Mouse (Mus musculus) neural tube, embryonic 13.5 days (tissue): ENCODE results near the gene Tnik. TPM values are rescaled to one million over a fixed set of nuclear protein-coding genes. Genes with fewer than 3 reads are reported as not detected.

Experiments
- ATAC-seq: fragments of 200-750 bp; cut with Nextera tagmentation; 2 replicates; pipeline ENCODE4 v1.8.0; 2017; ENCODE audit warnings: low read depth, mild to moderate bottlenecking, moderate TSS enrichment, moderate library complexity
- H3K27ac ChIP-seq: fragments of 300-500 bp; sonication (generic); replicated peaks from 2 replicates; pipeline ENCODE4 v1.5.1; 2015; ENCODE audit warnings: moderate library complexity, mild to moderate bottlenecking, inconsistent platforms
- H3K27me3 ChIP-seq: fragments of 300-500 bp; sonication (generic); 2 replicates; pipeline ENCODE4 v1.6.1; 2015; ENCODE audit warnings: mild to moderate bottlenecking, inconsistent platforms
- H3K36me3 ChIP-seq: fragments of 300-500 bp; sonication (generic); 2 replicates; pipeline ENCODE4 v1.6.1; 2015; ENCODE audit warnings: mild to moderate bottlenecking, inconsistent platforms
- H3K4me1 ChIP-seq: fragments of 300-500 bp; sonication (generic); replicated peaks from 2 replicates; pipeline ENCODE4 v1.6.1; 2015; ENCODE audit warnings: inconsistent platforms
- H3K4me2 ChIP-seq: fragments of 300-500 bp; sonication (generic); 2 replicates; pipeline ENCODE4 v1.6.1; 2015; ENCODE audit warnings: inconsistent platforms, mild to moderate bottlenecking, moderate library complexity
- H3K4me3 ChIP-seq: fragments of 300-500 bp; sonication (generic); 2 replicates; pipeline ENCODE4 v1.5.1; 2015; ENCODE audit warnings: mild to moderate bottlenecking, inconsistent platforms
- H3K9ac ChIP-seq: fragments of 300-500 bp; sonication (generic); 2 replicates; pipeline ENCODE4 v1.6.1; 2015; ENCODE audit warnings: moderate library complexity, mild to moderate bottlenecking, inconsistent platforms
- H3K9me3 ChIP-seq: fragments of 300-500 bp; sonication (generic); 2 replicates; pipeline ENCODE4 v1.6.1; 2016; ENCODE audit warnings: inconsistent platforms
- WGBS: fragments of 180-500 bp; shearing (Covaris S2); methylation state at CpG from one replicate; pipeline ENCODE4 v1.1.7; 2015; 5-methylcytosine and 5-hydroxymethylcytosine counted together
- polyA plus RNA-seq: library from polyadenylated mRNA; unstranded; fragments of >200 nt; fragmentation: Nextera tagmentation; extraction: Ambion mirVana; gene quantifications from 2 replicates; pipeline ENCODE4 v1.2.1, GENCODE M21; 2015

Tnik gene
- polyA plus RNA-seq, 1 experiment from 2014 or later, result 61.2 TPM

DNA sequence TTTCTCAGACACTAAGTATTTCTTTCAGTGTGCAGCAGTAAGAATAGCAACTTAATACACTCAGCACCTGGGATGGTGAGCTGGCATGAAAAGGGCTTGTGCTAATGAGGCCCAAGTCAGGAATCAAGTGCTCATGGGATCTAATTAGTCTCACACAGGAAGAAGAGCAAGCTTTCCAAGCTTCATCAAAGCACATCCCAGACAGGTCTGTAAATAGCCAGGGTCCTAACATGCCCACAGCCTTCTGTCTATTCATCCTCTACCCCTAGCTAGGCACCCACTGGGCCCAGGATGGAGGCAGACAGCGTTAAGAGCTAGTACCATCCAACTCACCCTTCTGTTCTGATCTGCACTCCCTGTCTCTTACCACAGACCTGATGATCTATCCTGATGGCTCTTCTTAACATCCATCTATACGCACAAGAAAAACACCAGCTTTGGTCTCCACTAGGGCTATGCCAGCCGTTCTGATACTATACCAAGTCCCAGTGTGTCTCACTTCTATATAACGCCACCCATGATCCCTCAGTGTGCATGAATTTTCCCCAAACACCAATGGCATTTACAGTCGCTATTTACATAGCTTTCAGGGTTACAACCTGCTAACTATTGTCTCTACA is 354.1 kb downstream of the Tnik start:
- 88% methylated on average over 5 of the region's 5 CpGs for WGBS
- H3K27ac ChIP-seq, result no peak overlapping the region
- no peak overlapping the region for H3K4me2 ChIP-seq
- no peak overlapping the region for H3K4me3 ChIP-seq
- ATAC-seq, result no peak
- H3K27me3 ChIP-seq, result no peaks in the 10 kb centered on the region
- peaks cover 47% of the 10 kb centered on the region for H3K36me3 ChIP-seq
- no peak overlapping the region for H3K9ac ChIP-seq
- H3K4me1 ChIP-seq, result no peaks in the 10 kb centered on the region
- no peaks in the 10 kb centered on the region for H3K9me3 ChIP-seq

- H3K36me3 ChIP-seq, result peaks cover 68% of the 10 kb centered on the region
Measured at GRCm38 (mm10) chr3:28621792-28622191, 358.8 kb downstream of the Tnik start.

DNA sequence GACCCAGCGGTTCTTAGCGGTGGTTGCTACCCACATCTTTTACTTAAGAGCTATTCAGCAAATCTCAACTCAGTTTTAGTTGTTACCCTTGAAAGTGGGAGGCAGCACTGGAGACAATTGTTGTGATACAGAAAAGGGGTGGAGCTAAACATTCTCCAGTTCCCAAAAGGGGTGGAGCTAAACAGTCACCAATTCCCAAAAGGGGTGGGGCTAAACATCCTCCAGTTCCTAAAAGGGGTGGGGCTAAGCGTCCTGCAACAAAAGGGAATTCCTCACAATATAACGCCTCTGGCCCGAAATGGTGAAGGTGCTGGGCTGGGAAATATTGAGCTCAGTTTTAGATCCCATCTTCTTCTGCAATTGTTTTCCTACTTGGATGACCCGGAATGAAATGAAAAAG is 363.8 kb downstream of the Tnik start:
- no peak overlapping the region for H3K4me2 ChIP-seq
- H3K9me3 ChIP-seq, result no peaks in the 10 kb centered on the region
- no peaks in the 10 kb centered on the region for H3K4me1 ChIP-seq
- ATAC-seq, result no peak
- H3K36me3 ChIP-seq, result peaks cover 73% of the 10 kb centered on the region
- H3K4me3 ChIP-seq, result no peak overlapping the region
- H3K27me3 ChIP-seq, result no peaks in the 10 kb centered on the region
- 91% methylated on average over 6 of the region's 6 CpGs for WGBS
- no peak overlapping the region for H3K9ac ChIP-seq
- H3K27ac ChIP-seq, result no peak overlapping the region

More at GRCm38 (mm10) chr3:28621792-28622191, 358.8 kb downstream of the Tnik start:
- Histone ChIP-seq H3K9ac (no peak overlapping the region), H3K27me3 (no peaks in the 10 kb centered on the region), H3K4me3 (no peak overlapping the region), H3K27ac (no peak overlapping the region), H3K4me2 (no peak overlapping the region), H3K4me1 (no peaks in the 10 kb centered on the region), H3K9me3 (no peaks in the 10 kb centered on the region)
- no peak for ATAC-seq
- 85% methylated on average over 2 of the region's 2 CpGs for WGBS

GRCm38 (mm10) chr3:28636778-28637177 is 373.8 kb downstream of the Tnik start:
- H3K4me2 ChIP-seq, result no peak overlapping the region
- no peak overlapping the region for H3K9ac ChIP-seq
- no peaks in the 10 kb centered on the region for H3K27me3 ChIP-seq
- H3K36me3 ChIP-seq, result peaks cover 36% of the 10 kb centered on the region
- H3K4me1 ChIP-seq, result peaks cover 6% of the 10 kb centered on the region; the same call in 1 of the 2 replicates
- H3K9me3 ChIP-seq, result no peaks in the 10 kb centered on the region
- no peak overlapping the region for H3K27ac ChIP-seq
- no peak overlapping the region for H3K4me3 ChIP-seq
- no peak for ATAC-seq
- WGBS, result 91% methylated on average over 4 of the region's 4 CpGs

- no peaks in the 10 kb centered on the region for H3K27me3 ChIP-seq
Measured at GRCm38 (mm10) chr3:28638957-28639356, 375.9 kb downstream of the Tnik start.

GRCm38 (mm10) chr3:28643252-28643947 is 380.4 kb downstream of the Tnik start:
- no peak overlapping the region for H3K27ac ChIP-seq
- no peak overlapping the region for H3K4me2 ChIP-seq
- no peak overlapping the region for H3K9ac ChIP-seq
- no peak overlapping the region for H3K4me3 ChIP-seq
- H3K9me3 ChIP-seq, result no peaks in the 10 kb centered on the region
- ATAC-seq, result no peak; the same call in 1 of the 2 replicates
- H3K27me3 ChIP-seq, result no peaks in the 10 kb centered on the region
- H3K4me1 ChIP-seq, result peaks cover 6% of the 10 kb centered on the region; the same call in 1 of the 2 replicates
- WGBS, result 74% methylated on average over 9 of the region's 9 CpGs
- peaks cover 49% of the 10 kb centered on the region for H3K36me3 ChIP-seq

More at GRCm38 (mm10) chr3:28638957-28639356, 375.9 kb downstream of the Tnik start:
- no peak overlapping the region for H3K4me3 ChIP-seq
- H3K27ac ChIP-seq, result 0 out of 2 replicates have a peak overlapping the region, but pooled peaks have one; percentile 28
- H3K36me3 ChIP-seq, result peaks cover 29% of the 10 kb centered on the region
- peaks cover 6% of the 10 kb centered on the region; the same call in 1 of the 2 replicates for H3K4me1 ChIP-seq
- 87% methylated on average over 2 of the region's 2 CpGs for WGBS
- no peaks in the 10 kb centered on the region for H3K9me3 ChIP-seq
- ATAC-seq, result no peak
- H3K4me2 ChIP-seq, result no peak overlapping the region
- no peak overlapping the region for H3K9ac ChIP-seq

DNA sequence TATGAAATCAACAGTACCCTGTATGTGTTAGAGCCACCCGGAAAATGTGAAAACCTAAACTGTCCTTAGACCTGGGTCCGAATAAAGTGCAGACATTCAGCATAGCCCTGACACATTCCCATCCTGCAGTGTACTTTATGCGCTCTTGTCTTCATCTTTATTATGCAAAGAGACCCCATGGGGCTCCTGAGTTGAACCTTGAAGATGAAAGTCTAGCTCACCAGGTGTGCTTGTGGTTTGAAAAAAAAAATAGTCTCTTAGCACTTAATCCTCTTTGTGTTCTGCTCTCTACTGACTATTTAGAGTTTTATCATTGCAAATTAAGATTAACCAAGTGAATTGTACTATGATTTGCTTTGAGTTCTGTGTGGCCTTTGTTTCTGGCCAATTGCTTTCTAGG is 389.6 kb downstream of the Tnik start:
- Histone ChIP-seq H3K9me3 (no peaks in the 10 kb centered on the region), H3K4me3 (no peak overlapping the region), H3K27ac (peak overlapping the region; percentile 43), H3K4me1 (peaks cover 8% of the 10 kb centered on the region; the same call in 1 of the 2 replicates), H3K36me3 (peaks cover 81% of the 10 kb centered on the region), H3K27me3 (no peaks in the 10 kb centered on the region), H3K4me2 (no peak overlapping the region), H3K9ac (no peak overlapping the region)
- WGBS, result 53% methylated on average over 3 of the region's 3 CpGs
- no peak for ATAC-seq

- peak; percentile 72 for ATAC-seq
- H3K27me3 ChIP-seq, result no peaks in the 10 kb centered on the region
- H3K4me2 ChIP-seq, result no peak overlapping the region
- H3K27ac ChIP-seq, result peak overlapping the region; percentile 43
- 47% methylated on average over 3 of the region's 3 CpGs for WGBS
- peaks cover 8% of the 10 kb centered on the region; the same call in 1 of the 2 replicates for H3K4me1 ChIP-seq
- peaks cover 81% of the 10 kb centered on the region for H3K36me3 ChIP-seq
- no peak overlapping the region for H3K4me3 ChIP-seq
- no peaks in the 10 kb centered on the region for H3K9me3 ChIP-seq
- H3K9ac ChIP-seq, result no peak overlapping the region
Measured at GRCm38 (mm10) chr3:28653043-28653442, 390.0 kb downstream of the Tnik start.

GRCm38 (mm10) chr3:28654740-28655139 is 391.7 kb downstream of the Tnik start:
- no peak overlapping the region for H3K4me2 ChIP-seq
- ATAC-seq, result no peak
- no peak overlapping the region for H3K27ac ChIP-seq
- peaks cover 8% of the 10 kb centered on the region; the same call in 1 of the 2 replicates for H3K4me1 ChIP-seq
- H3K9me3 ChIP-seq, result no peaks in the 10 kb centered on the region
- no peak overlapping the region for H3K4me3 ChIP-seq
- peaks cover 67% of the 10 kb centered on the region for H3K36me3 ChIP-seq
- no peak overlapping the region for H3K9ac ChIP-seq
- no peaks in the 10 kb centered on the region for H3K27me3 ChIP-seq

DNA sequence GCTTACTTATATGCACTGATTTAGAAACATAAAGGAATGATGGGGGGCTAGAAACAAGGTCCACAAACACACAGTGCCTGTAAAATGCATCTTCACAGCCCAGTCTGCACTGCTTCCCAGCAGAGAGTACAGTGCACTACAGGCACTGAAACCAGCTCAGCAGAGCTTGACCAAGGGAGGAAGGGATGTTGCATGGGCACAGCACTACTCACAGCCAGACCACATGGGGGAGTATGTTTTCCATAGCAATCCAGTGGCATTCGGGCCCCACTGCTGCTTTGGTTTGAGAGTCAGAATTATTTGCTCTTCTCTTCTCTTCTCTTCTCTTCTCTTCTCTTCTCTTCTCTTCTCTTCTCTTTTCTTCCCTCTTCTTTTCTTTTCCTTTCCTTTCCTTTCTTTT is 395.3 kb downstream of the Tnik start:
- ATAC-seq, result no peak

DNA sequence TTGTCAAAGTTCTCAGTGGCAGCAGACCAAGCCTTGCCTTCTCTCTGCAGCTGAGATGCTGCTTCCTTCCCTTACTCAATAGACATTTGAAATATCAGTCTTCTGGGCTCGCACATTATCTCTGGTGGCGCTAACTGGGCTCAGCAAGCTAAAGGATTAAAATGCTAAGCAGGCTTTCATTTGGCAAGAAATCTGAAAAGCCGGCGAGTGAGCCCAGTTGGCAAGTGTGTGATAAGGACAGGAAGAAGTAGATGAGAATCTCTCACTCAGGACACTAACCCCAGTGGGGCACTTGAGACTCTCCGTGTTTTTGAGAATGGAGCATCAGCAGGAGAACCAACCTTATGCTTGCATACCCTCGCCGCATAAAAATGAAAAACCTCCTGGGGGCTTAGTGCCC is 417.8 kb downstream of the Tnik start:
- H3K9ac ChIP-seq, result no peak overlapping the region
- ATAC-seq, result no peak
- no peaks in the 10 kb centered on the region for H3K9me3 ChIP-seq
- H3K36me3 ChIP-seq, result no peaks in the 10 kb centered on the region
- H3K4me2 ChIP-seq, result no peak overlapping the region
- no peaks in the 10 kb centered on the region for H3K27me3 ChIP-seq
- H3K4me1 ChIP-seq, result no peaks in the 10 kb centered on the region
- H3K4me3 ChIP-seq, result no peak overlapping the region
- H3K27ac ChIP-seq, result no peak overlapping the region
- 83% methylated on average over 7 of the region's 7 CpGs for WGBS

More for the DNA sequence above, 395.3 kb downstream of the Tnik start:
- Histone ChIP-seq H3K9ac (no peak overlapping the region), H3K4me2 (no peak overlapping the region), H3K4me3 (no peak overlapping the region), H3K9me3 (no peaks in the 10 kb centered on the region), H3K4me1 (no peaks in the 10 kb centered on the region), H3K27me3 (no peaks in the 10 kb centered on the region), H3K36me3 (peaks cover 63% of the 10 kb centered on the region), H3K27ac (no peak overlapping the region)
- WGBS, result 65% methylated on average over 1 of the region's 1 CpGs

GRCm38 (mm10) chr3:28681866-28682265 is 418.9 kb downstream of the Tnik start:
- H3K36me3 ChIP-seq, result no peaks in the 10 kb centered on the region
- whole genome bisulfite sequencing, result 31% methylated on average over 6 of the region's 6 CpGs
- no peak for ATAC-seq

More at GRCm38 (mm10) chr3:28681866-28682265, 418.9 kb downstream of the Tnik start:
- Histone ChIP-seq H3K4me2 (no peak overlapping the region), H3K4me1 (no peaks in the 10 kb centered on the region), H3K4me3 (no peak overlapping the region), H3K9ac (no peak overlapping the region), H3K27ac (no peak overlapping the region), H3K9me3 (no peaks in the 10 kb centered on the region), H3K27me3 (no peaks in the 10 kb centered on the region)
